Mouse (Mus musculus): ENCODE data around the gene Zcchc14.

DNA sequence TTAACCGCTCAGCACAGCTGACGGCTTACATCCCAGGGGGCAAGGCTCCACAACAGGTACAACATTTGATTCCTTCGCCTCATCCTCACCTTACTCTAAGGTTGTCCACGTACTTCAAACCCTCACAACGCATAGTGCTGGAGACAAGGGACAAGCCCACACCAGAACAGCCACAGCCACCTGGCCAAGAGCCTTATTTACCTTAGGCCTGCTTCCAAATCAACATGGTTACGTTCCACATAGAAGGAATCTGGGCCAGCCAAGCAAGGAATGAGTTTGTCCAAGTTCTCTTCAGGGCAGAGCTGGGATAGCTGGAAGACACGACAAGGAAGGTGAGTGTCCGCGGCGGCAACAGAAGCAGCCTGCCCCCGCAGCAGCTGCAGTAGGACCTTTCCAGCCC is 42.8 kb downstream of the Zcchc14 start:
- TF ChIP-seq CTCF (IDR thresholded peaks at IDR 0.05; ENCODE audit: borderline replicate concordance, insufficient read depth, low read length) (no peak), POLR2A (IDR thresholded peaks at IDR 0.05; ENCODE audit: low read depth, low read length) (no peak)
